Mouse (Mus musculus) lung, postnatal 0 days (tissue): ENCODE measurements around the gene B4galt2.

Source experiments
- CTCF ChIP-seq: IDR thresholded peaks from 2 replicates; pipeline ENCODE4 v1.5.1; 2016; ENCODE audit warnings: antibody characterized with exemption, mild to moderate bottlenecking
- EP300 ChIP-seq: IDR thresholded peaks from 2 replicates; pipeline ENCODE4 v1.6.1; 2016; ENCODE audit warnings: antibody characterized with exemption, mild to moderate bottlenecking, control low read depth

DNA sequence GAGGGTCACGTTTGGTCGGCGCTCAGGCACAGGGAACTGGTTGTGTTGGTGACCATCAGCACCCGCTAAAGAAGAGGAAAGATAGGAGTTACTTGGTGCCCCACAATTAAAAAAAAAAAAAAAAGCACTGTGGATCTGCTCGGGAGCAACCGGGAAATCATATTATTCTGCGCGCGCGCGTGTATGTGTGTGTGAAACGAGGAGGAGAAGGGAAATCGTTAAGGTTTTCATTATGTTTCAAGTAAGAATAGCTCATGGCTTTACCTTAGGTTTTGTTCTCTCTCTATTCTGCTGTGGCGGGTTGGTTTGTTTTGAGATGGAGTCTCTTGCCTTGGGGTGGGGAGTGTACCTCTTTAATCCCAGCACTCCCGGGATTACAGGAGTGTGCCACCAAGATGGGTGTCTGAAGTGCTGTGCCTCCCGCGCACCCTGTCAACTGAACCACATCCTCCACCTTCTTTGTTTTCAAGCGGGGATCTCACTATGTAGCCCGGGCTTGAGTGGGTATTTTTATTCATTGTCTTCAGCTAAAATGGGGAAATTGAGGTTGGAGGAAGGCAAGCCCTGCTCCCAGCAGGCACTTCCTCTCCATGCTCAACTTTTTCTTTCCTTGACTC, 32.3 kb upstream of the B4galt2 start:
- no peak for TF ChIP-seq EP300
- TF ChIP-seq CTCF, result no peak
